Mouse (Mus musculus): ENCODE measurements around the gene Brms1.

DNA sequence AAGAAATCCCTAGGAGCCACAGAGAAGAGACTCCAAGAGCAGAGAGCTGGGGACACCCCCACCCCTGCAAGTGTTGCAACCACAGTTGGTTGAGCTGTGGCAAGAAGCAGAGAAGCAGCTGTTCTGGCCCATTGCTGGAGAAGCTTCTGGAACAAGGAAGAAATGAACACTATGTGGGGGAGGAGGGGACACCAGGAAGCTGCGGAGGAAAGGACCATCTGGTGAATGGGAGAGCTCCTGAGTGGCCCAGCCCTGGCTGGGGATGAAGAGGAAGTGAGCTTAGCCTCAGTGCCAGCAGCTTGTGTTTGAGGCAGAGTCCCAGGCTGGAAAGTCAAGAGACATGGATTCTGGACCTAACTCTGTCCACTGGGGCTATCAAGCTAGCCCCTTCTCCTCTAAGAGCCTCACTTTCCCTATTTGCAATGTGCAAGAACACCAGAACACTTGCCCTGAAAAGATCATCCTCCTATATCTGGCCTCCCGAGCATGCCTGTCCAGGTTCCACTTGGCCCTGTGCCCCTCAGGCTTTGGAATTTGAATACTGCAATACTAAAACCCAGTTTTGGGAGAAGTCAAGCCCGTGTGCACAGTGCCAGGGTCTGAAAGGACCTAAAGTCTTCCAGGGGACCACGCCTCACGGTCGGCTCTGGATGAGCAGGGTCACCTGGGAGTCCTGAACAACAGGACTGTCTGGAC lies 41.6 kb upstream of the Brms1 start:
- TF ChIP-seq CTCF (IDR thresholded peaks at IDR 0.05; ENCODE audit: insufficient read depth, low read length) (no peak), POLR2A (IDR thresholded peaks at IDR 0.05; ENCODE audit: borderline replicate concordance, extremely low read depth, low read depth, low read length) (no peak)
